Mouse (Mus musculus) ES-E14 (cell line): Measurements from ENCODE around the gene Aspscr1.

Source experiments
- CHD2 ChIP-seq: IDR thresholded peaks from 2 replicates; pipeline ENCODE4 v1.6.1; 2014; ENCODE audit warnings: mild to moderate bottlenecking, low read depth, low read length, inconsistent platforms
- MAFK ChIP-seq: IDR thresholded peaks from 2 replicates; pipeline ENCODE4 v1.6.1; 2014; ENCODE audit warnings: mild to moderate bottlenecking, low read depth, low read length, inconsistent platforms; ENCODE audit not compliant: insufficient read depth
- ZC3H11A ChIP-seq: IDR thresholded peaks from 2 replicates; pipeline ENCODE4 v1.6.1; 2012; ENCODE audit warnings: low read depth, mild to moderate bottlenecking, inconsistent platforms, low read length, borderline replicate concordance
- ZNF384 ChIP-seq: IDR thresholded peaks from 2 replicates; pipeline ENCODE4 v1.6.1; 2012; ENCODE audit warnings: low read depth, low read length, inconsistent platforms

GRCm38 (mm10) chr11:120727169-120727527 is 54.4 kb downstream of the Aspscr1 start, which contains the start of gene Dcxr:
- TF ChIP-seq ZC3H11A (no peak), MAFK (no peak), CHD2 (no peak), ZNF384 (no peak)
